Mouse (Mus musculus) lung, postnatal 0 days (tissue): ENCODE results near the gene Wdr25. TPM values are rescaled to one million over a fixed set of nuclear protein-coding genes. Genes with fewer than 3 reads are reported as not detected.

Experiments used
- ATAC-seq: fragments of 200-750 bp; cut with Nextera tagmentation; 2 replicates; pipeline ENCODE4 v1.8.0; 2017; ENCODE audit warnings: moderate library complexity
- DNase-seq: peaks from one replicate; pipeline ENCODE4 v3.0.0-alpha.2; 2016; ENCODE audit warnings: low spot score
- H3K27ac ChIP-seq: fragments of 300-500 bp; sonication (generic); 2 replicates; pipeline ENCODE4 v1.5.1; 2014; ENCODE audit warnings: antibody characterized with exemption, mild to moderate bottlenecking, low read length, mixed read lengths
- H3K27me3 ChIP-seq: fragments of 300-500 bp; sonication (generic); replicated peaks from 2 replicates; pipeline ENCODE4 v1.6.1; 2014; ENCODE audit warnings: low read length, mixed read lengths; ENCODE audit not compliant: insufficient read depth
- H3K36me3 ChIP-seq: fragments of 300-500 bp; sonication (generic); 2 replicates; pipeline ENCODE4 v1.6.1; 2014; ENCODE audit warnings: low read length, mixed read lengths; ENCODE audit not compliant: insufficient read depth
- H3K4me1 ChIP-seq: fragments of 300-500 bp; sonication (generic); 2 replicates; pipeline ENCODE4 v1.6.1; 2014; ENCODE audit warnings: antibody characterized with exemption, low read depth, low read length, mixed read lengths; ENCODE audit not compliant: insufficient read depth
- H3K4me2 ChIP-seq: fragments of 300-500 bp; sonication (generic); replicated peaks from 2 replicates; pipeline ENCODE4 v1.6.1; 2014; ENCODE audit warnings: low read depth, mild to moderate bottlenecking, low read length, moderate library complexity, mixed read lengths
- H3K4me3 ChIP-seq: fragments of 300-500 bp; sonication (generic); 2 replicates; pipeline ENCODE4 v1.5.1; 2014; ENCODE audit warnings: low read depth, low read length
- H3K9ac ChIP-seq: fragments of 300-500 bp; sonication (generic); replicated peaks from 2 replicates; pipeline ENCODE4 v1.6.1; 2014; ENCODE audit warnings: low read depth, mild to moderate bottlenecking
- H3K9me3 ChIP-seq: fragments of 300-500 bp; sonication (generic); 2 replicates; pipeline ENCODE4 v1.6.1; 2016; ENCODE audit warnings: low read length, mixed read lengths
- CTCF ChIP-seq: IDR thresholded peaks from 2 replicates; pipeline ENCODE4 v1.5.1; 2016; ENCODE audit warnings: antibody characterized with exemption, mild to moderate bottlenecking
- EP300 ChIP-seq: IDR thresholded peaks from 2 replicates; pipeline ENCODE4 v1.6.1; 2016; ENCODE audit warnings: antibody characterized with exemption, mild to moderate bottlenecking, control low read depth
- WGBS: fragments of 180-500 bp; shearing (Covaris S2); extraction: QIAGEN DNeasy Blood & Tissue Kit; methylation state at CpG from one replicate; pipeline ENCODE4 v1.1.7; 2014; 5-methylcytosine and 5-hydroxymethylcytosine counted together
- polyA plus RNA-seq: library from polyadenylated mRNA; unstranded; fragments of >200 nt; fragmentation: Nextera tagmentation; extraction: Ambion mirVana; gene quantifications from 2 replicates; pipeline ENCODE4 v1.2.1, GENCODE M21; 2015

Gene Wdr25
- polyA plus RNA-seq, 1 experiment from 2014 or later = 4.8 TPM

GRCm38 (mm10) chr12:108936834-108937233, 43.4 kb downstream of the Wdr25 start:
- Histone ChIP-seq H3K27me3 (no peaks in the 10 kb centered on the region), H3K9me3 (no peaks in the 10 kb centered on the region), H3K9ac (no peak overlapping the region), H3K4me1 (no peaks in the 10 kb centered on the region), H3K4me3 (no peak overlapping the region), H3K4me2 (no peak overlapping the region), H3K27ac (no peak overlapping the region), H3K36me3 (no peaks in the 10 kb centered on the region)
- peak; percentile 33 for ATAC-seq
- DNase-seq = peak; percentile 45
- WGBS = 51% methylated on average over 6 of the region's 6 CpGs
- TF ChIP-seq EP300 (no peak), CTCF (no peak)

GRCm38 (mm10) chr12:108937506-108937905, 44.1 kb downstream of the Wdr25 start:
- Histone ChIP-seq H3K27me3 (no peaks in the 10 kb centered on the region), H3K36me3 (no peaks in the 10 kb centered on the region), H3K27ac (no peak overlapping the region), H3K9me3 (no peaks in the 10 kb centered on the region), H3K4me1 (no peaks in the 10 kb centered on the region), H3K9ac (no peak overlapping the region), H3K4me2 (no peak overlapping the region), H3K4me3 (no peak overlapping the region)
- ATAC-seq (no peak), DNase-seq (no peak)
- no peak for TF ChIP-seq CTCF
- TF ChIP-seq EP300 = no peak
- WGBS = 70% methylated on average over 4 of the region's 4 CpGs

- no peaks in the 10 kb centered on the region for H3K9me3 ChIP-seq
- H3K9ac ChIP-seq = no peak overlapping the region
- H3K4me1 ChIP-seq = no peaks in the 10 kb centered on the region
- 89% methylated on average over 5 of the region's 5 CpGs for WGBS
- no peaks in the 10 kb centered on the region for H3K27me3 ChIP-seq
- no peak overlapping the region for H3K4me3 ChIP-seq
- DNase-seq (no peak), ATAC-seq (no peak)
- TF ChIP-seq CTCF = no peak
- TF ChIP-seq EP300 = no peak
- H3K27ac ChIP-seq = no peak overlapping the region
- no peaks in the 10 kb centered on the region for H3K36me3 ChIP-seq
- H3K4me2 ChIP-seq = no peak overlapping the region
These were observed 45.4 kb downstream of the Wdr25 start for GRCm38 (mm10) chr12:108938844-108939243.

- no peak for TF ChIP-seq EP300
- no peak overlapping the region for H3K27ac ChIP-seq
These were observed 45.9 kb downstream of the Wdr25 start for GRCm38 (mm10) chr12:108939317-108939716.

GRCm38 (mm10) chr12:108940255-108940654, 46.8 kb downstream of the Wdr25 start:
- Histone ChIP-seq H3K9ac (no peak overlapping the region), H3K27ac (no peak overlapping the region), H3K27me3 (no peaks in the 10 kb centered on the region), H3K9me3 (no peaks in the 10 kb centered on the region), H3K4me1 (no peaks in the 10 kb centered on the region), H3K36me3 (no peaks in the 10 kb centered on the region), H3K4me3 (no peak overlapping the region), H3K4me2 (no peak overlapping the region)
- DNase-seq (no peak), ATAC-seq (no peak)
- no peak for TF ChIP-seq EP300
- no peak for TF ChIP-seq CTCF
- 40% methylated on average over 1 of the region's 1 CpGs for WGBS

More at GRCm38 (mm10) chr12:108939317-108939716, 45.9 kb downstream of the Wdr25 start:
- no peak overlapping the region for H3K9ac ChIP-seq
- DNase-seq (no peak), ATAC-seq (no peak)
- H3K36me3 ChIP-seq = no peaks in the 10 kb centered on the region
- H3K4me1 ChIP-seq = no peaks in the 10 kb centered on the region
- WGBS = 70% methylated on average over 9 of the region's 9 CpGs
- no peaks in the 10 kb centered on the region for H3K27me3 ChIP-seq
- H3K4me3 ChIP-seq = no peak overlapping the region
- no peaks in the 10 kb centered on the region for H3K9me3 ChIP-seq
- no peak overlapping the region for H3K4me2 ChIP-seq

GRCm38 (mm10) chr12:108941282-108941681, 47.9 kb downstream of the Wdr25 start:
- no peak for TF ChIP-seq EP300
- TF ChIP-seq CTCF = peak; percentile 28
- H3K36me3 ChIP-seq = no peaks in the 10 kb centered on the region
- 53% methylated on average over 2 of the region's 2 CpGs for WGBS
- no peak overlapping the region for H3K4me2 ChIP-seq
- no peak overlapping the region for H3K27ac ChIP-seq
- H3K27me3 ChIP-seq = no peaks in the 10 kb centered on the region
- no peak overlapping the region for H3K4me3 ChIP-seq
- H3K4me1 ChIP-seq = no peaks in the 10 kb centered on the region
- DNase-seq = no peak
- no peak overlapping the region for H3K9ac ChIP-seq
- no peaks in the 10 kb centered on the region for H3K9me3 ChIP-seq
- no peak for ATAC-seq
